Mouse (Mus musculus) midbrain, postnatal 0 days (tissue): ENCODE measurements around the gene Usp34. TPM values are rescaled to one million over a fixed set of nuclear protein-coding genes. Genes with fewer than 3 reads are reported as not detected.
"Not testable (repeated sequence)": the region's sequence is repeated elsewhere in the genome, so short reads cannot be mapped to it uniquely, and the experiment has no call there.

Experiments used
- ATAC-seq: fragments of 200-750 bp; cut with Nextera tagmentation; 2 replicates; pipeline ENCODE4 v1.8.0; 2017; ENCODE audit warnings: moderate number of reproducible peaks, mild to moderate bottlenecking, moderate TSS enrichment, moderate library complexity; ENCODE audit not compliant: low FRiP score
- DNase-seq: peaks from one replicate; pipeline ENCODE4 v3.0.0-alpha.2; 2015; ENCODE audit warnings: low spot score
- H3K27ac ChIP-seq: fragments of 300-500 bp; sonication (generic); 2 replicates; pipeline ENCODE4 v1.5.1; 2014; ENCODE audit warnings: low read depth, mild to moderate bottlenecking, low read length, mixed read lengths
- H3K27me3 ChIP-seq: fragments of 300-500 bp; sonication (generic); 2 replicates; pipeline ENCODE4 v1.6.1; 2014; ENCODE audit warnings: low read length, control low read depth, mixed read lengths; ENCODE audit not compliant: insufficient read depth
- H3K36me3 ChIP-seq: fragments of 300-500 bp; sonication (generic); 2 replicates; pipeline ENCODE4 v1.6.1; 2014; ENCODE audit warnings: low read length, control low read depth, mixed read lengths; ENCODE audit not compliant: insufficient read depth
- H3K4me1 ChIP-seq: fragments of 300-500 bp; sonication (generic); 2 replicates; pipeline ENCODE4 v1.6.1; 2014; ENCODE audit warnings: mild to moderate bottlenecking, control low read depth, antibody characterized with exemption, low read length, mixed read lengths; ENCODE audit not compliant: insufficient read depth
- H3K4me2 ChIP-seq: fragments of 300-500 bp; sonication (generic); 2 replicates; pipeline ENCODE4 v1.6.1; 2014; ENCODE audit warnings: low read depth, mild to moderate bottlenecking, low read length, mixed read lengths; ENCODE audit not compliant: poor library complexity, severe bottlenecking
- H3K4me3 ChIP-seq: fragments of 300-500 bp; sonication (generic); 2 replicates; pipeline ENCODE4 v1.5.1; 2014; ENCODE audit warnings: low read depth, mild to moderate bottlenecking, low read length, moderate library complexity
- H3K9ac ChIP-seq: fragments of 300-500 bp; sonication (generic); replicated peaks from 2 replicates; pipeline ENCODE4 v1.6.1; 2014; ENCODE audit warnings: mild to moderate bottlenecking, low read length, moderate library complexity, mixed read lengths; ENCODE audit not compliant: poor library complexity, severe bottlenecking
- H3K9me3 ChIP-seq: fragments of 300-500 bp; sonication (generic); 2 replicates; pipeline ENCODE4 v1.6.1; 2016; ENCODE audit warnings: low read length, control low read depth
- CTCF ChIP-seq: IDR thresholded peaks from 2 replicates; pipeline ENCODE4 v1.5.1; 2016; ENCODE audit warnings: antibody characterized with exemption, mild to moderate bottlenecking
- WGBS: fragments of 180-500 bp; shearing (Covaris S2); extraction: QIAGEN DNeasy Blood & Tissue Kit; methylation state at CpG from one replicate; pipeline ENCODE4 v1.1.7; 2014; 5-methylcytosine and 5-hydroxymethylcytosine counted together
- polyA plus RNA-seq: library from polyadenylated mRNA; unstranded; fragments of >200 nt; fragmentation: Nextera tagmentation; extraction: Ambion mirVana; gene quantifications from 2 replicates; pipeline ENCODE4 v1.2.1, GENCODE M21; 2015
- total RNA-seq: library from RNA; depleted of rRNA; stranded (reverse); fragments of >200 nt; gene quantifications from 2 replicates; pipeline ENCODE4 v1.2.3, GENCODE M21; 2014

The Usp34 gene
- total and polyA plus RNA-seq, 2 experiments from 2014 or later, result 30.2 to 107 TPM

DNA sequence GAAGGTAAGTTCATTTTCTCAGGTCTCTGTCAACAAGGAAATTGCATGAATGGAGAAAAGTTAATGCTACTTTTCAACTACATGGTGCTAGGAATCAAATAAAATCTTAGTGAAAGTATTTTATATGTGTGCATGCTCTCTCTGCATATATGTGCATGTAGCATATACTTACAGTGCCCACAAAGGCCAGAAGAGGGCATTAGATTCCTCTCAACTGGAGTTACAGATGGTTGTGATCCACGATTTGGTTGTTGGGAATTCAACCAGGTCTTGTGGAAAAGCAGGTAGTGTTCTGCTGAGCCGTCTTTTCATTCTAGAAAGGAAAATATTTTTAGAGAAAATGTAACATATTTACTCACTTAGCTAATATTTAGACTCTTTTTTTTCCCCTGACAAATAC lies 129.4 kb downstream of the Usp34 start:
- H3K9ac ChIP-seq, result no peak overlapping the region
- H3K36me3 ChIP-seq, result peaks cover 24% of the 10 kb centered on the region
- WGBS, result 81% methylated on average over 2 of the region's 2 CpGs

DNA sequence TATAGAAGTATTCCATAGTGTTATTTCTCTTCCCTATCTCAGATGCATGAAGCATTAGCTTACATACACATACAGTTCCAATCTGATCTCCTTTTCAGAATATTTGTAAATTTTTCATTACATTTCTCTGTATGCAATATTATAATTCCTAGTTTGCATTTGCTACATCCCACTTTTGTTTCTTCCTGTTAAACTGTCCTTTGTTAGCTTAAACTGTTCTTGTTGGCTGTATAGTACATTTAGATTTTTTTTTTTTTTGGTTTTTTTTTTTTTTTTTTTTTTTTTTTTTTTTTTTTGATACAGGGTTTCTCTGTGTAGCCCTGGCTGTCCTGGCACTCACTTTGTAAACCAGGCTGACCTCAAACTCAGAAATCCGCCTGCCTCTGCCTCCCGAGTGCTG lies 159.2 kb downstream of the Usp34 start:
- H3K9me3 ChIP-seq, H3K9ac ChIP-seq, H3K4me2 ChIP-seq, H3K36me3 ChIP-seq, H3K27ac ChIP-seq, DNase-seq, H3K27me3 ChIP-seq, H3K4me3 ChIP-seq, ATAC-seq, H3K4me1 ChIP-seq: not testable (repeated sequence)
- 100% methylated on average over 2 of the region's 2 CpGs for WGBS

More for the DNA sequence above, 129.4 kb downstream of the Usp34 start:
- Histone ChIP-seq H3K9me3 (no peaks in the 10 kb centered on the region), H3K27me3 (no peaks in the 10 kb centered on the region), H3K4me3 (no peak overlapping the region), H3K4me1 (no peaks in the 10 kb centered on the region), H3K27ac (no peak overlapping the region), H3K4me2 (no peak overlapping the region)
- DNase-seq (peak; percentile 4), ATAC-seq (no peak)
- TF ChIP-seq CTCF, result peak; percentile 19; the same call in 1 of the 2 replicates

DNA sequence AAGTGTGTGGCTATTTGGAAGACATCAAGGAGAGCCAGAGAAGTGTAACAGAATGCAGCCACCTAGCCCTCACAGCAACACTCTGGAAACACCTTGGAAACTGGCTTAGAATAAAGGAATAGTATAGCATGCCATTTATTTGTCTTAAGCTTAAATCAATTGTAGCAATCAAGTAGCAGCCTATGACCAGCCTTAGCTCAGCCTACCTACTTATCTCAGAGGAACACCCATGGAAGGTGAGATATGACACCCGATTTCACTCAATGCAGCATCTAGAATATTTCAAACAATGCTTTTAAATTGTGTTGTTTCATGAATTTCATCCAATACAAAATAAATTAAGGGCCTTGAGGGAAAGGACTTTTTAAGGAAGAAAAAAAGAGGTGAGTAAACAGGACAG lies 183.3 kb downstream of the Usp34 start:
- DNase-seq (no peak), ATAC-seq (no peak)
- Histone ChIP-seq H3K27ac (no peak overlapping the region), H3K9me3 (no peaks in the 10 kb centered on the region), H3K4me2 (no peak overlapping the region), H3K27me3 (no peaks in the 10 kb centered on the region), H3K4me3 (no peak overlapping the region), H3K36me3 (peaks cover 75% of the 10 kb centered on the region), H3K9ac (no peak overlapping the region), H3K4me1 (peaks cover under 1% of the 10 kb centered on the region)
- 90% methylated on average over 1 of the region's 1 CpGs for WGBS
- TF ChIP-seq CTCF, result no peak

DNA sequence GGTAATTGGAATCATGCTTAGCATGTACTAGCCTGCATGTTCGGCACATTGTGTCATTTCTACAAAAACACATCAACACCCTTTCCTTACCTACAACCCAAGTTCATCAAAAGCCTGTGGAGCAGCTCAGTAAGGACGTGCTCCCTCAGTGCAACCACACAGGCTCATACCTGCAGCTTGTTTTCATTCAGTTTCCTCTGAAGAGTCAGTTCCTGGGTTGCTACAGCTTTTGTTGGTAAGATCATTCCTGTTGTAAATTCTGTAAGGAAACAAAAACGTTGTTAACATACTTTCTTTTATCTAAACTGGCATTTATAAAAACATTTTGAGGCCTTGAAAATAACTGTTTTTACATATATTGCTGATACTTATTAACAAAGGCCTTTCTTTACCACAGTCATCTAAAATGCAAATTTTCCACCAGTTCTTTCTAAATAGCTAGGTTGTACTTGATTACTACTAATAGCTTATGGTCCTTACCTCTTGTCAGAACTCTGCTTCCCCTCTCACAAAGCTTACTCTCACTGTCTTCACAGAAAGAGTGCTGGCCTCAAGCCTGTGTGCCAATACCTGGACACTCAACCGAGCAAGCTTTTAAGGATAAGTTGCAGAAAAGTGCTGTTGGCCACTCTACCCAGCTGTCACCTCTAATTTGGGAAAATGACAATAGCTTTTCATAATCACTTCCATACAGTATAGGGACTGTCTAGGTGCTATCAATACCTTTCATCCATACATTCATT lies 185.5 kb downstream of the Usp34 start:
- H3K27ac ChIP-seq, result no peak overlapping the region
- H3K4me1 ChIP-seq, result peaks cover 15% of the 10 kb centered on the region
- H3K36me3 ChIP-seq, result peaks cover 65% of the 10 kb centered on the region
- H3K4me3 ChIP-seq, result no peak overlapping the region
- no peaks in the 10 kb centered on the region for H3K9me3 ChIP-seq
- H3K9ac ChIP-seq, result no peak overlapping the region
- no peak for TF ChIP-seq CTCF
- H3K4me2 ChIP-seq, result no peak overlapping the region
- no peak for DNase-seq
- no peak for ATAC-seq
- 88% methylated on average over 4 of the region's 4 CpGs for WGBS
- no peaks in the 10 kb centered on the region for H3K27me3 ChIP-seq

DNA sequence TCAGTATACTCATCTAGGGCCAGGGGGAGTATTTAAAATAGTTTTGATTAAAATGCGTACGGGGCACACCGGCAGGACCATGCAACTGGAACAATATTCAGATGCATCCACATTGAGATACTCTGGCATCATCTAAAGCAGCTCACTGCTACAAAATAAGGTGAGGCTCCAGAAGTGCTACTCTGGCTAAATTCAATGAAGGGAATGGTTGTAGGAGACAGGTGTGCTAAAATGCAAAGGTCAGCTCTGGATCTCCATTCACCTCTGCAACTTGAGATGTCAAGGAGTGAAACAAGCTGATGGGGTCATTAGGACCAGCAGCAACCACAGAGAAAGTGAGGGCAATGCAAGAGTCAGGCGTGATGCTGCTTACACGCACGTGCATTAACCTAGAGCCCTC lies 188.5 kb downstream of the Usp34 start:
- DNase-seq, result no peak
- Histone ChIP-seq H3K4me3 (0 out of 2 replicates have a peak overlapping the region, but pooled peaks have one; percentile 1), H3K4me1 (peaks cover 15% of the 10 kb centered on the region), H3K36me3 (peaks cover 37% of the 10 kb centered on the region), H3K27me3 (no peaks in the 10 kb centered on the region), H3K27ac (no peak overlapping the region), H3K9ac (no peak overlapping the region), H3K4me2 (no peak overlapping the region), H3K9me3 (no peaks in the 10 kb centered on the region)
- WGBS, result 92% methylated on average over 6 of the region's 6 CpGs
- TF ChIP-seq CTCF, result no peak
- ATAC-seq, result no peak

DNA sequence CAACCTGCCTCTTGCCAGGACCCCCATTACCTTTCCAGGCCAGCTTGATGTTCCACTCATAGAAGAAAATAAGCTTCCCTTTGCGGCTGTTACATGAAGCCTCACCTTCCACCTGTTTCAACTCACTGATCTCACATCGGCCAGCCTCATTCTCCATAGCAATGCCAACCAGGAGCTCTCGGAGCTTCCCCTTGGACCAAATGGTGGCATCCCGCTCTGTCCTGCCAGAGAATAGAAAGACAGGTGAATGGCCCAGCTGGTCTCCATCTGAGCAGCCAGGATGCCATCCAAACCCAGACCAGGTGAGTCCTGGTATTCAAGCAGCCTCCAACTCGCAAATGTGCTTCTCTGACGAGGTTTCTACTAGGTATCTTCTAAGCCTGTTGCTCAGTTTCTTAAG lies 190.0 kb downstream of the Usp34 start:
- ATAC-seq (no peak), DNase-seq (no peak)
- Histone ChIP-seq H3K27me3 (no peaks in the 10 kb centered on the region), H3K4me3 (peak overlapping the region; percentile 77), H3K36me3 (peaks cover 24% of the 10 kb centered on the region), H3K4me1 (peaks cover 15% of the 10 kb centered on the region), H3K4me2 (peak overlapping the region; percentile 55), H3K27ac (peak overlapping the region; percentile 91), H3K9ac (peak overlapping the region; percentile 85), H3K9me3 (no peaks in the 10 kb centered on the region)
- 31% methylated on average over 6 of the region's 6 CpGs for WGBS
- no peak for TF ChIP-seq CTCF
